Mouse (Mus musculus): ENCODE results near the gene Il1r1. TPM values are rescaled to one million over a fixed set of nuclear protein-coding genes. Genes with fewer than 3 reads are reported as not detected.

Il1r1 gene
- polyA plus RNA-seq, 1 experiment from 2014 or later: 0.80 TPM

DNA sequence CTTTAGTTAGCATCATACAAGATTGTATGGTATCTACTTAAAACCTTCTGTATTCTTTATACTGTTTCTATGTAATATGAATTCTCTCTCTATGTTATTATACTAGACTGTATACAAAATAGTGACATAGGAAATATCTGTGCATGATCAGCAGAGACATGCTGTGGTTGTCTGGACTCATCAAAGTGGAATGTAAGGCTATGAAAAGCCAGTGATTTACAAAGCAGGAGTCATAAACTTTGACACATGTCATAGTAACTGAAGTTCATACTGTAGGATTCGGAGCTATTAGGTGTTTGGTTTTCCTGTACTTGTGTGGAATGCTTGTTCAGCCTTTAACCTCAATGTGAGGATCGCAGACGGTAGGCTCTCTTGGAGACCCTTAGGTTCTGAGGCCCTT, 8.7 kb downstream of the Il1r1 start:
- Histone ChIP-seq H3K4me2 (no peak overlapping the region), H3K4me3 (no peak overlapping the region), H3K4me1 (no peaks in the 10 kb centered on the region), H3K9me3 (no peaks in the 10 kb centered on the region), H3K27me3 (replicated peaks) (no peaks in the 10 kb centered on the region), H3K9ac (no peak overlapping the region), H3K27ac (no peak overlapping the region), H3K36me3 (replicated peaks) (no peaks in the 10 kb centered on the region)
- whole genome bisulfite sequencing: 93% methylated on average over 3 of the region's 3 CpGs
- ATAC-seq (replicated peaks): no peak

GRCm38 (mm10) chr1:40235597-40236249, 10.8 kb downstream of the Il1r1 start:
- Histone ChIP-seq H3K9me3 (no peaks in the 10 kb centered on the region), H3K4me1 (no peaks in the 10 kb centered on the region), H3K4me2 (no peak overlapping the region), H3K4me3 (no peak overlapping the region), H3K27me3 (replicated peaks) (no peaks in the 10 kb centered on the region), H3K27ac (no peak overlapping the region), H3K36me3 (replicated peaks) (no peaks in the 10 kb centered on the region), H3K9ac (no peak overlapping the region)
- ATAC-seq (replicated peaks): no peak
- 87% methylated on average over 5 of the region's 5 CpGs for WGBS

- H3K27ac ChIP-seq: no peak overlapping the region
- H3K4me1 ChIP-seq: no peaks in the 10 kb centered on the region
- no peak overlapping the region for H3K4me3 ChIP-seq
- no peaks in the 10 kb centered on the region for H3K27me3 ChIP-seq (replicated peaks)
- H3K4me2 ChIP-seq: no peak overlapping the region
- WGBS: 73% methylated on average over 6 of the region's 6 CpGs
- no peak overlapping the region for H3K9ac ChIP-seq
- no peaks in the 10 kb centered on the region for H3K36me3 ChIP-seq (replicated peaks)
- H3K9me3 ChIP-seq: no peaks in the 10 kb centered on the region
- no peak for ATAC-seq (replicated peaks)
These were observed 11.8 kb downstream of the Il1r1 start for GRCm38 (mm10) chr1:40236694-40237093.

- Histone ChIP-seq H3K9me3 (no peaks in the 10 kb centered on the region), H3K36me3 (replicated peaks) (no peaks in the 10 kb centered on the region), H3K4me2 (no peak overlapping the region), H3K27me3 (replicated peaks) (no peaks in the 10 kb centered on the region), H3K27ac (no peak overlapping the region), H3K4me1 (no peaks in the 10 kb centered on the region), H3K4me3 (no peak overlapping the region), H3K9ac (no peak overlapping the region)
- 75% methylated on average over 6 of the region's 6 CpGs for WGBS
- ATAC-seq (replicated peaks): no peak
These were observed 12.2 kb downstream of the Il1r1 start for GRCm38 (mm10) chr1:40237094-40237493.

- Histone ChIP-seq H3K9me3 (no peaks in the 10 kb centered on the region), H3K27ac (no peak overlapping the region), H3K9ac (no peak overlapping the region), H3K4me3 (no peak overlapping the region), H3K27me3 (replicated peaks) (no peaks in the 10 kb centered on the region), H3K4me1 (no peaks in the 10 kb centered on the region), H3K36me3 (replicated peaks) (no peaks in the 10 kb centered on the region), H3K4me2 (no peak overlapping the region)
- ATAC-seq (replicated peaks): no peak
- 70% methylated on average over 9 of the region's 9 CpGs for WGBS
These were observed 15.6 kb downstream of the Il1r1 start for GRCm38 (mm10) chr1:40240353-40241092.

DNA sequence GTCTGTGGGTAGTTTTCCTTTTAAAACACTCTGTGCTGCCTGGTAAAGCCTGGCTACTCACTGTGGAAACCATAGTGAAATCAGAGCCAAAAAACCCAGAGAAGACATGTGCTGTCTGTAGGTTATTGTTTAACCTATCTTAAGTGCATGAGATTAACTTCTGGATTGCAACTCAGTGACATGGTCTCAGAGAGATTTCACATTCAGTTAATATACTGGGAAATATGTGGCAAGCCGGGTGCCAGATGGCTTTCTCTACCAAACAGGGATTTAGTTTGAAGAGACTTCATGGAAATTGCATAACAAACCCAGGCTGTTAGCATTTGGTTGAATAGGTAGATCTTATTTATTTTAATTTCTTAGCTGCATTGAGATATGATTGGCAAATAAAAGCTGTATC, 17.8 kb downstream of the Il1r1 start:
- no peaks in the 10 kb centered on the region for H3K27me3 ChIP-seq (replicated peaks)
- ATAC-seq (replicated peaks): no peak
- no peak overlapping the region for H3K9ac ChIP-seq
- no peaks in the 10 kb centered on the region for H3K4me1 ChIP-seq
- H3K36me3 ChIP-seq (replicated peaks): no peaks in the 10 kb centered on the region
- no peak overlapping the region for H3K27ac ChIP-seq
- no peak overlapping the region for H3K4me2 ChIP-seq
- no peak overlapping the region for H3K4me3 ChIP-seq
- 75% methylated on average over 1 of the region's 1 CpGs for WGBS
- no peaks in the 10 kb centered on the region for H3K9me3 ChIP-seq

- Histone ChIP-seq H3K4me3 (no peak overlapping the region), H3K36me3 (replicated peaks) (no peaks in the 10 kb centered on the region), H3K9ac (no peak overlapping the region), H3K4me2 (no peak overlapping the region), H3K27me3 (replicated peaks) (no peaks in the 10 kb centered on the region), H3K9me3 (no peaks in the 10 kb centered on the region), H3K27ac (no peak overlapping the region), H3K4me1 (no peaks in the 10 kb centered on the region)
- 91% methylated on average over 3 of the region's 3 CpGs for WGBS
- ATAC-seq (replicated peaks): no peak
These were observed 18.7 kb downstream of the Il1r1 start for GRCm38 (mm10) chr1:40243561-40243998.

DNA sequence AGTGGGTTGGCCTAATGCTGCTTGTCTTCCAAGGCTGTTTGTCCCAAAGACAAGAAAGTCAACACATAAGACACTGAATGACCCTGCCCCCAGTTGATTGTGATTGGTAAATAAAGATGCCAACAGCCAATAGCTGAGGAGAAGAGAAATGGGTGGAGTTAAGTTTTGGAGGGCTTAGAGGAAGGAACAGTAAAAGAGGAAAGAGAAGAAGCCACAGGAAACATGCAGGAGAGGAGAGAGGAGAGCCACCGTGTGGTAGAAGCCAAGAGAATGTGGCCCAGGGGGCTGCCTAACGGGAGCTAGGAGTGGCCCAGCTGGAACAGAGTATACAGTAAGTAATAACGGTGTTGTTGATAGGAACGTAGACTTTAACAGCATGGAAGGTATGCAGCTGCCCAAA, 25.5 kb downstream of the Il1r1 start:
- ATAC-seq (replicated peaks): no peak
- H3K9ac ChIP-seq: no peak overlapping the region
- no peak overlapping the region for H3K4me3 ChIP-seq
- WGBS: 65% methylated on average over 4 of the region's 4 CpGs
- H3K36me3 ChIP-seq (replicated peaks): no peaks in the 10 kb centered on the region
- no peak overlapping the region for H3K4me2 ChIP-seq
- H3K27me3 ChIP-seq (replicated peaks): no peaks in the 10 kb centered on the region
- H3K27ac ChIP-seq: no peak overlapping the region
- no peaks in the 10 kb centered on the region for H3K4me1 ChIP-seq
- no peaks in the 10 kb centered on the region for H3K9me3 ChIP-seq

DNA sequence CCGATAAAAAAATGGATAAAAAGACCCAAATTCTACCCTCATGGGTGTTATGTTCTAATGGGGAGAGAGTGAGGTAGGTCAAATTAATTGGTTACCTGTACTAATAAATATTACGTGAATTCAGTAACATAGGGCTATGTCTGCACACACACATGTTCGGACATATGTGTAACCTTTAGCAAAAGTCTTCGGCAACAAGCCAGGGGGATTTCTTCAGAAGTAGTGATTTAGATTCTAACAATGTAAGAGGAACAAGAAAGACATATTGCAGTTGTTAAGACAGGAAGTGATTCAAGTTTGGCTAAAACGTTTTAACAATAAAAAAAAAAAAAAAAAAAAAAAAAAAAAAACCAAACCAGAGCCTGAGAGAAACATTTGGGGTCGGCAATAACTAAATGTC, 27.6 kb downstream of the Il1r1 start:
- Histone ChIP-seq H3K4me2 (no peak overlapping the region), H3K9ac (no peak overlapping the region), H3K9me3 (no peaks in the 10 kb centered on the region), H3K4me3 (no peak overlapping the region), H3K36me3 (replicated peaks) (no peaks in the 10 kb centered on the region), H3K27me3 (replicated peaks) (no peaks in the 10 kb centered on the region), H3K27ac (no peak overlapping the region), H3K4me1 (no peaks in the 10 kb centered on the region)
- 91% methylated on average over 6 of the region's 6 CpGs for WGBS
- no peak for ATAC-seq (replicated peaks)

- no peak for ATAC-seq (replicated peaks)
- 95% methylated on average over 5 of the region's 5 CpGs for WGBS
- no peak overlapping the region for H3K9ac ChIP-seq
These were observed 29.1 kb downstream of the Il1r1 start for GRCm38 (mm10) chr1:40253940-40254339.

DNA sequence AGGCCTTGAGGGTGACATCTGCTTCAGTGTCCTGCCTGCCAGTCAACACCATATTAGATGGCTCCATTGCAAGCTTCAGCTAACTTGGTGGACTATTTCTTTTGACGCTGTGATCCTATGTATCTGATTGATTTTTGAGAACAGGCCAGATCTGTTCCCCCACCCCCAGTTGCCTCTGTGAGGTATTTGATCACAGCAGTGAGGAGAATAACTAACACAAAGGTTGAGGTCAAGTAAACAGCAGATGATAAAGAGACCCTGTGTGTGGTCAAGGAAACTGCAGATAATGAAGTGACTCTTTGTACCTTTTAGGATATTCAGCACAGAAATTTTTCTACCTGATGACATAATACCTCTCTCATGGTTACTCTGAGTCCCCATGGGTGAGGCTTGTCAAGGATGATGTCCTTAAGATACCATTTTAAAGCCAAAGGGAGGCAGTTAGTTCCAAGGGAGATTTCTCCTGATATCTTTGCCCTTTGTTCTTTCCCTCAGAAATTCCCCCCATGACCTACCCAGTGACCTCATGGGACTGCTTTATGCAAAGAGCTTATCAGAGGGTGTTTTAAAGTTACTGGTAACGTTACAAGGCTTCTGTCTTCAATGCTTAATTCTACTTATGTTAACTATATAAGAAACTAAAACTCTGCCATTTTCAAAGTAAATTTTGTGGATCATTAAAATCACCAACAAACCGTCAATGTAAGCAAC, 29.6 kb downstream of the Il1r1 start:
- no peaks in the 10 kb centered on the region for H3K36me3 ChIP-seq (replicated peaks)
- no peaks in the 10 kb centered on the region for H3K4me1 ChIP-seq
- H3K4me3 ChIP-seq: no peak overlapping the region
- no peak overlapping the region for H3K27ac ChIP-seq
- no peaks in the 10 kb centered on the region for H3K27me3 ChIP-seq (replicated peaks)
- no peaks in the 10 kb centered on the region for H3K9me3 ChIP-seq
- H3K4me2 ChIP-seq: no peak overlapping the region
- WGBS: 70% methylated on average over 3 of the region's 3 CpGs
- H3K9ac ChIP-seq: no peak overlapping the region
- ATAC-seq (replicated peaks): no peak

More at GRCm38 (mm10) chr1:40253940-40254339, 29.1 kb downstream of the Il1r1 start:
- H3K36me3 ChIP-seq (replicated peaks): no peaks in the 10 kb centered on the region
- no peak overlapping the region for H3K4me2 ChIP-seq
- no peaks in the 10 kb centered on the region for H3K4me1 ChIP-seq
- no peaks in the 10 kb centered on the region for H3K9me3 ChIP-seq
- no peak overlapping the region for H3K27ac ChIP-seq
- no peak overlapping the region for H3K4me3 ChIP-seq
- no peaks in the 10 kb centered on the region for H3K27me3 ChIP-seq (replicated peaks)

DNA sequence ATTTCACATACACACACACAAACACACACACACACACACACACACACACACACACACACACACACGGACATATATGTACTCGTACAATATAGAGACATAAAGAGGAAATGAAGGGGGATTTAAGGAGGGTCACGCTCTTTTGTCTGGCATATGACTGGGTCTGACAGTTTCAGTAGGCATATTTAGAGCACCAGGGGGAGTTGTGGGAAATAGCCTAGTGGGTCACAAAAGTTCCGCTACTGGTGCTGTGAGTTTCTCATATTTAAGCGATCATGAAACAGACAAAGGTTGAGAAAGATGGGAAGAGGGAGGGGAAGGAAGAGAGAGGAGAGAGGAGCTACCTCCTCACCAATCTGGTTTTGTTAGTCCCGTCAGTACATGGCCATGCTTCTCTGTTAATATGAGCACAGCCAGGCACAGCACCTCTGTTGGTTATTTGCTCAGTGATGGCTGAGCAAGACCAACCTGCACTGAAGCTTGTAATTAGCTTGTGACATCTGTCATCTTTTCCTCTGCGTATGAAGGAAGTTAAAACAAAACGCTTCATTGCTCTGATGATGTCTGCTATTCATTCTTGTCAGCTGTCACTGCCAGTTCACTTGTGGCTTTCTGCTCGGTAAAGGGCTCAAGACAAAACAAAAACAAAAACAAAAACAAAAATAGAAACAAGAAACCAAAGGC, 37.7 kb downstream of the Il1r1 start:
- H3K4me3 ChIP-seq: no peak overlapping the region
- ATAC-seq (replicated peaks): no peak
- WGBS: 79% methylated on average over 9 of the region's 9 CpGs

More for the DNA sequence above, 37.7 kb downstream of the Il1r1 start:
- Histone ChIP-seq H3K9ac (no peak overlapping the region), H3K27ac (no peak overlapping the region), H3K4me1 (peaks cover 10% of the 10 kb centered on the region), H3K9me3 (no peaks in the 10 kb centered on the region), H3K36me3 (replicated peaks) (no peaks in the 10 kb centered on the region), H3K27me3 (replicated peaks) (no peaks in the 10 kb centered on the region), H3K4me2 (no peak overlapping the region)
